Mouse (Mus musculus) Patski (cell line): ENCODE data around the gene Rps6kc1. TPM values are rescaled to one million over a fixed set of nuclear protein-coding genes. Genes with fewer than 3 reads are reported as not detected.

Source experiments
- ATAC-seq: fragments of 100-300 bp; one replicate; pipeline ENCODE4 v1.8.0; 2021
- CTCF ChIA-PET: fragments of 350-600 bp; sonication (Branson Sonifier 250); formaldehyde crosslinking; loops from one replicate; lab custom pipeline; 2022; ENCODE audit warnings: inconsistent platforms; lab: Charles Lee
- POLR2A ChIA-PET: fragments of 350-600 bp; sonication (Branson Sonifier 250); formaldehyde crosslinking; loops from one replicate; lab custom pipeline; 2022; ENCODE audit warnings: antibody characterized with exemption, inconsistent platforms; lab: Charles Lee
- DNase-seq: peaks from one replicate; pipeline ENCODE4 v3.0.0-alpha.2; 2011; ENCODE audit warnings: low read depth, low spot score
- H3K27me3 ChIP-seq: fragments of 371-371 bp; one replicate; pipeline ENCODE4 v1.5.1; 2021
- CTCF ChIP-seq: fragments of 100-300 bp; IDR thresholded peaks from one replicate; pipeline ENCODE4 v1.5.1; 2021
- in situ Hi-C: fragments of 300-500 bp; cut with MboI; formaldehyde crosslinking; loops from 3 replicates; pipeline ENCODE4 v1.11.1; 2018; ENCODE audit warnings: low pct_unique_long_range_greater_than_20kb, mixed read lengths
- polyA plus RNA-seq: library from polyadenylated mRNA; unstranded; gene quantifications from one replicate; pipeline ENCODE4 v1.2.3, GENCODE M21; 2021

Rps6kc1 gene
- polyA plus RNA-seq, 1 experiment from 2014 or later = 16.5 TPM

DNA sequence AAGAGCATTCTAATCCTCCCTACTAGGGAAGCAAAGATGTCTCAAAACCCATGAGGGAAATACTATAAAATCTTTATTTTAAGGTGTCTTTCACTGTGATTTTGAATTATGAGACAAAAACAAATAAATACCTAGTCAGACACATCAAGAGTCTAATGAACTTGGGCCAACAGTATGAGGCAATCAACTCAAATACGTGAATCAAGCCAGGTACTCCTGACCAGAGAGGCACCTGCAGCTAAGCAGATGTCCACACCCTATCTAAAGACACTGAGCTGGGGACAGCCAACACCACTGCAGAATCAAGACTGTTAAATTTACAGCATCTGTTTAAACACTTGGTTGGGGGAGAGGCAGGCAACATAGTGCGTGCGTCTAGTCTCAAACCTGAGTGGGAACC lies 7.4 kb downstream of the Rps6kc1 start:
- ChIA-PET CTCF (no interaction called here), POLR2A (no interaction called here)
- TF ChIP-seq CTCF = no peak
- ATAC-seq (no peak), DNase-seq (no peak)
- in situ Hi-C loops = no loop called here
- no peaks in the 10 kb centered on the region for H3K27me3 ChIP-seq

DNA sequence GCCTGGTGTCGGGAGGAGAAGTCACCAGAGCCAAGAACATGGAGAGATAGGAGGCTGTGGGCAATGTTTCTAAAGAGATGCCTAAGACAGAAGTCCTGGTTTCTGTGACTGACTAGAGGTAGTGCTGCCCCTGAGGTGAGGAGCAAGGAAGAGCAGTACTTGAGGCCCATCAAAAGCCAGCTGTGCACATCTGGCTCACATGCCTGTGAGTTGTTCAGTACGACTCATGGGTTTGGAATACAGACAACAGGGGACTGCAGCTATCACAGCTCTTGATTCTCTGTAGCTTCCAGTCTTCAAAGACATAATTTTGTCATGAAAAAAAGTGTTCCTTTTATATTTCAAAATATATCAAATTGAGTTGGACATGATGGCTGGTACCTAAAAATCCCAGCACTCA lies 10.5 kb downstream of the Rps6kc1 start:
- no peaks in the 10 kb centered on the region for H3K27me3 ChIP-seq
- DNase-seq = no peak
- no peak for TF ChIP-seq CTCF
- ChIA-PET CTCF (no interaction called here), POLR2A (no interaction called here)
- in situ Hi-C loops = no loop called here
- ATAC-seq = no peak

DNA sequence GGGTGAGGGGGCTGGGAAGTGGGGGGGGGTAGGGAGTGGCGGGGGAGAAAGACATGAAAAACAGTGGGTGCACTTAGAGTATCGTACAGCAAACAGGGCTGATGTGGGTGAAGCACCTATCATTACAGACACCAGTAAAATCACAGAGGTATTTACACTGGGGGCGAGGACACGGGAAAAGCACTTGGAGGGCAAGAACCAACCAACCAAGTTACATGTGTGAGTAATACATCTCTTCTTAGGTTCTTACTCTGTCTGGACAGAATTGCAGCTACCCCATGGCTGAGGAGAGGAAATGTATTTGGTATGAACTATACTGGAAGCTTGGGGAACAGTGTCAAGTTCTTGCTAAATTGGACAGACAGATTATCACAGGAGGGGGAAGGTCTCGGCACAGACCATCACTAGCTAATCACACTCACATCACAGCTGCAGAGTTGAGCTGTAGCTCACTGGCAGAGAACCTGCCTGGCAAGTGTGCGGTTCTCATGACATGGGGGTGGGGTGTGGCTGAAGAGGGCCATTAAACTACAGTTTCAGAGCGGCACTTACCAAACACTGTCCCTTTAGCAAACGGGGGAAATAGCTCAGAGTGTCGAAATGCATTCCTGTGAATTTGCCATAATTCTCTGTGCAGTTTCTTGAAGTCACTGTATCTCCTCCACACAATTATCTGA lies 12.5 kb downstream of the Rps6kc1 start:
- in situ Hi-C loops = loop anchor here (25.0 kb wide), 1 partner anchor 1887 kb away; the partner anchor contains the start of gene Kctd3
- no peak for ATAC-seq
- no peak for DNase-seq
- TF ChIP-seq CTCF = no peak
- H3K27me3 ChIP-seq = no peaks in the 10 kb centered on the region
- ChIA-PET CTCF (interaction anchor here (1.1 to 1.6 kb wide), 3 partner anchors 10 to 20 kb away, joined by 3 to 5 read pairs (median 4); no protein-coding TSS in a partner anchor), POLR2A (no interaction called here)

DNA sequence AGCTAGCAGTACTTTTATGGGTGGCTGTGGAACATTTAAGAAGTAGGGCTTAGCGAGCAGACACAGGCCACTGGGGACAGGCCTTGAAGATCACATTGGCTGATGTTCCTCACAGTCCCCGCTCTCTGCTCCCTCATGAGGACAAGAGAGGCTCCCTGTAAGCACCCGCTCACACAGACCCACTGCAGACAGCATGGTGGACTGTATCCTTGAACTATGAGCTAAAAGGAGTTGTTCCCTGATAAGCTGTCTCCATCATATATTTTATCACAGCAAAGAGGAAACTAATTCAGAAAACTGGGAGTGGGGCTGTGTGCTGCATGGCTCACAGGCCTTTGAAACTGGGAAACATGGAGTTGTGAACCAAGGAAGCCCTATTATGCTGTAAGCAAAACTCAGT lies 13.4 kb downstream of the Rps6kc1 start:
- no peak for TF ChIP-seq CTCF
- in situ Hi-C loops = loop anchor here (25.0 kb wide), 1 partner anchor 1886 kb away; the partner anchor contains the start of gene Kctd3
- no peak for ATAC-seq
- CTCF ChIA-PET = no interaction called here
- no peaks in the 10 kb centered on the region for H3K27me3 ChIP-seq
- DNase-seq = no peak
- POLR2A ChIA-PET = no interaction called here

DNA sequence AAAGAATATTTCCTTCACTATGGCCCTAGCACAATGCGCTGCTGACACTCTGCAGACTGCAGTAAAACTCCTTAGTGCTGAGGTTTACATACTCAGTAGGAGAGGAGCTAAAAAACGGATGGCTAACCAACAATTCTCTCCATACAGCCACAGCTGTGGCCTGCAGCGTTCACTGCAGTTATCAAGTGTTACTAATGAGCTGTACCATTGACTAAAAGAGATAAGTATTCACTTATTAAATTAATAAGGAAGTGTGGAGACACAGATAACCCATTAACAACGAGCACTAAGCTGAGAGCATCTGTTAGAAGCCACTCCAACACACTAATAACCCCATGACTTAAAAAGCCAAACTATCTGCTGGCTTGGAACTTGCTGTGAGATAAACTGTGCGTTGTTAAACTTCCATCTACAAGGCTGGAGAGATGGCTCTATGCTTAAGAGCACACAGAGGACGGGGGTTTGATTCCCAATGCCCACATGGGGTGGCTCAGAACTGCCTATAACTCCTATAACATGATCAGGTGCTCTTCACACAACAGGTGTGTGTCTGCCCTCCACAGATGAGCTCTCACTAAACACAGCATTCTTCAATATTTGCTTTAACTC lies 17.9 kb downstream of the Rps6kc1 start:
- no peak for TF ChIP-seq CTCF
- DNase-seq (no peak), ATAC-seq (no peak)
- POLR2A ChIA-PET = interaction anchor here (0.6 kb wide), 1 partner anchor 1178 kb away, joined by 3 read pairs; no protein-coding TSS in a partner anchor
- no peaks in the 10 kb centered on the region for H3K27me3 ChIP-seq
- in situ Hi-C loops = loop anchor here (25.0 kb wide), 1 partner anchor 1881 kb away; the partner anchor contains the start of gene Kctd3
- CTCF ChIA-PET = interaction anchor here (1.8 kb wide), 1 partner anchor 12 kb away, joined by 7 read pairs; no protein-coding TSS in a partner anchor

DNA sequence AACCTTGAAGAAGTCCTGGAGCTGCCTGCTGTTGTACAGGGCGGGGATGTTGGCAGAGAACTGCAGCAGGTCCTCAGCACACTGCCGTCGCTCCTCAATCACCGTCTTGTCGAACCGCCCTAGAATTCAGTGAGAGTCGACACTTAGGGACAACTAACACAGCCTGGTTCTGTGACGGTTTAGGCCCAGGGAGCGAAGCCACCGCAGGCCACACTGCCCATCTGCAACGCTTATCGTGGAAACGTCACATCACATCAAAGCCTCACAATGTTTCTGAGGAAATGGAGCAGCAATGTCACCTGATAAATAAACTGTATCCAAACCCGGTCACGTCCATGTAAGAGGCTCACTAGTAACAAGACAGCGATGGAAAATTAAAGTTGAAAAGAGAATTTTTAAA lies 22.9 kb downstream of the Rps6kc1 start:
- no peak for ATAC-seq
- in situ Hi-C loops = loop anchor here (25.0 kb wide), 1 partner anchor 1876 kb away; the partner anchor contains the start of gene Kctd3

DNA sequence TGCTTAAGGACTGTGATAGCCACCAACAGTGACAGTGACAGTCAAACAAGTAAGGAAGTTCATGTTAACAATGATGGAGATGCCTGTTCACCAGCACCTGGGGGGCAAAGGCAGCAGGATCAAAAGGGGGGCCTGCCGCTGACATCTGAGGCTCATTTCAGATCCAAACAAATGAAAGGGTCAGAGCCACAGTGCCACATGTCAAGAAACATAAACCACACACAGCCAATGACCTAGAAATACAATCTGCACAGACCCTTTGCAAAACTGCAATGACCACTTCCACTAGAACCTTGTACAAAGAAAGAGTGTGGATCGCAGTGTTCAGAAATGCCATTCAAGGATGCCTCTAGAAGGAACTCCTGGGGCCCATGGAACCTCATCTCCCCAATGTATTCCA lies 23.5 kb downstream of the Rps6kc1 start:
- CTCF ChIA-PET = no interaction called here
- POLR2A ChIA-PET = no interaction called here
- ATAC-seq = no peak
- H3K27me3 ChIP-seq = no peaks in the 10 kb centered on the region
- in situ Hi-C loops = loop anchor here (25.0 kb wide), 1 partner anchor 1876 kb away; the partner anchor contains the start of gene Kctd3
- no peak for DNase-seq
- TF ChIP-seq CTCF = no peak

More for the DNA sequence above, 22.9 kb downstream of the Rps6kc1 start:
- no peak for DNase-seq
- no peaks in the 10 kb centered on the region for H3K27me3 ChIP-seq
- POLR2A ChIA-PET = no interaction called here
- TF ChIP-seq CTCF = no peak
- CTCF ChIA-PET = interaction anchor here (1.6 kb wide), 1 partner anchor 11 kb away, joined by 5 read pairs; no protein-coding TSS in a partner anchor

DNA sequence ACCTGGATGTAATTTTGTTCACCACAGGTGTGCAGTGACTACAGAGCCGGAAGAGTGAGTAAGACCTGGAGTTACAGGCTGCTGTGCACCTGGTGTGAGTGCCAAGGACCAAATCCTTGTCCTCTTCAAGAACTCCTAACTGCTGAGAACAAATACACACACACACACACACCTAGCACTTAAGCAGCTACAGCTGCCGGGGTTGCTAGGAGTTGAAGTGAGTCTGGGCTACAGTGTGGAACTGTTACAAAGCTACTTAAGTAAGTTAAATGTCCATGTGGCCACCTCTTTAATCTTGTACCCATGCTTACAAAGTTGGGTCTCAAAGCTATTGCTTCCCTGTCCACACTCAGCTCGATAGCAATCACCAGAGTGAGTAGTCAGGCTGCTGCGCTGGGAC lies 25.6 kb downstream of the Rps6kc1 start:
- POLR2A ChIA-PET = no interaction called here
- CTCF ChIA-PET = interaction anchor here (0.7 kb wide), 1 partner anchor 16 kb away, joined by 3 read pairs; no protein-coding TSS in a partner anchor
- DNase-seq (no peak), ATAC-seq (no peak)
- no peak for TF ChIP-seq CTCF
- H3K27me3 ChIP-seq = no peaks in the 10 kb centered on the region
- in situ Hi-C loops = loop anchor here (25.0 kb wide), 1 partner anchor 1874 kb away; the partner anchor contains the start of gene Kctd3

DNA sequence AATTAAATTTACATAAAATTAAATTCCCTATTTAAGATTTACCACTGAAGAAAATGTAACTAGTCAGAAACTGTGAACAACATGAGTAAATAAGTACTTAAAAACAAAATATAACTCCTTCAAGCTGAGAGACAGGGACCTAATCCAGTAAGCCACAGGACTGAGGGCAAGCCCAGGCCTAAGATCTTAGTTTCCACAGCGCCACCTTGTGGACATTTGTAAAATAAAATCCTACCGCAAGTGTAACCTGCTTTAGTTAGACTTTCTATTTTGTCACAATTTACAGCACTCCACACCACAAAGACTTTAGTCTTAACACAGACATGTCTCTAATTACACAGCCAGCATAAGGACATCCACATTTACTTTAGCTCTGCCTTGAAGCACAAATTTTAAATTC lies 30.1 kb downstream of the Rps6kc1 start:
- in situ Hi-C loops = loop anchor here (25.0 kb wide), 1 partner anchor 1869 kb away; the partner anchor contains the start of gene Kctd3
- ATAC-seq (peak; percentile 69), DNase-seq (no peak)
- CTCF ChIA-PET = interaction anchor here (0.6 to 4.7 kb wide), 11 partner anchors 9 to 723 kb away, joined by 3 to 40 read pairs (median 5); no protein-coding TSS in a partner anchor
- POLR2A ChIA-PET = no interaction called here
- TF ChIP-seq CTCF = peak; percentile 68
- H3K27me3 ChIP-seq = no peaks in the 10 kb centered on the region

DNA sequence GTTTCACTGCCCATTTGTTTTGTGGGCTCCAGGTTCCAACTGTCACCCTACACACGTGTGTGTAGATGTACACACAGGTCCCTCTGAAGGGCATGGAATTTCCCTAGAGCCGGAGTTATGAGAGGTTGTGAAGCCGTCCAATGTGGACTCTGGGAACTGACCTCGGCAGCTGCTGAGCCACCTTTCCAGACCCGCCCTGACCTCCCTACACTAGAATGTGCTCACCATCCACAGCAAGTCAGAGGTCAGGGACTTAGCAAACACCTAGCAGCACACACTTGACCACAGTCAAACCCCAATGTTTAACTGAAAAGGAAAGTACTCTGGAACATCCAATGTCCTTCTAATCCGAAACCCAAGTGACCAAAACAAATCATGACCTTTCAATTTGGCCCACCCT lies 30.9 kb downstream of the Rps6kc1 start:
- POLR2A ChIA-PET = no interaction called here
- DNase-seq = no peak
- in situ Hi-C loops = loop anchor here (25.0 kb wide), 1 partner anchor 1868 kb away; the partner anchor contains the start of gene Kctd3
- H3K27me3 ChIP-seq = no peaks in the 10 kb centered on the region
- CTCF ChIA-PET = no interaction called here
- no peak for TF ChIP-seq CTCF
- no peak for ATAC-seq
